Mouse (Mus musculus): ENCODE data around the gene Dhrs4.

- TF ChIP-seq FLI1 (IDR thresholded peaks at IDR 0.05; ENCODE audit: low read length): no peak
- no peak for TF ChIP-seq GATA1 (IDR thresholded peaks at IDR 0.05; ENCODE audit: borderline replicate concordance, low read length)
These were observed 27.1 kb downstream of the Dhrs4 start for GRCm38 (mm10) chr14:55505612-55506011.

All from megakaryocyte, embryonic 14.5 days (primary cell).